Mouse (Mus musculus) heart, postnatal 0 days (tissue): Measurements from ENCODE around the gene Entpd2.

Experiments
- CTCF ChIP-seq: IDR thresholded peaks from 2 replicates; pipeline ENCODE4 v1.5.1; 2016; ENCODE audit warnings: antibody characterized with exemption, control low read depth, low read depth
- EP300 ChIP-seq: IDR thresholded peaks from 2 replicates; pipeline ENCODE4 v1.6.1; 2016; ENCODE audit warnings: antibody characterized with exemption, low read depth

GRCm38 (mm10) chr2:25442682-25443081 is 47.0 kb downstream of the Entpd2 start:
- TF ChIP-seq CTCF (no peak), EP300 (no peak)
